Mouse (Mus musculus): ENCODE results near the gene Pls3. TPM values are rescaled to one million over a fixed set of nuclear protein-coding genes. Genes with fewer than 3 reads are reported as not detected.

Gene Pls3
- polyA plus RNA-seq, 1 experiment, result 67.3 TPM

GRCm38 (mm10) chrX:75834836-75835235, 40.1 kb downstream of the Pls3 start:
- TF ChIP-seq POLR2A (IDR thresholded peaks at IDR 0.05; ENCODE audit: insufficient read depth, low read length) (no peak), CTCF (IDR thresholded peaks at IDR 0.05; ENCODE audit: low read depth, low read length) (no peak), EP300 (IDR thresholded peaks at IDR 0.05; ENCODE audit: insufficient read depth, low read depth, low read length) (no peak)
- H3K27ac ChIP-seq (ENCODE audit: insufficient read depth, low read length), result no peak overlapping the region

GRCm38 (mm10) chrX:75834286-75834685, 40.7 kb downstream of the Pls3 start:
- H3K27ac ChIP-seq (ENCODE audit: insufficient read depth, low read length), result no peak overlapping the region
- H3K9ac ChIP-seq (ENCODE audit: low read depth, poor library complexity, severe bottlenecking), result no peak overlapping the region
- H3K9me3 ChIP-seq (replicated peaks; ENCODE audit: control insufficient read depth, insufficient read depth, low read length, poor library complexity, severe bottlenecking), result no peaks in the 10 kb centered on the region
- H3K4me1 ChIP-seq (ENCODE audit: control insufficient read depth, insufficient read depth, low read length), result peaks cover 2% of the 10 kb centered on the region
- no peak overlapping the region for H3K4me3 ChIP-seq (ENCODE audit: low read depth, low read length)
- no peaks in the 10 kb centered on the region for H3K36me3 ChIP-seq (ENCODE audit: control insufficient read depth, insufficient read depth, low read length, poor library complexity, severe bottlenecking)
- H3K27me3 ChIP-seq (ENCODE audit: control insufficient read depth, insufficient read depth, low read length, poor library complexity, severe bottlenecking), result no peaks in the 10 kb centered on the region
- TF ChIP-seq EP300 (IDR thresholded peaks at IDR 0.05; ENCODE audit: insufficient read depth, low read depth, low read length) (no peak), POLR2A (IDR thresholded peaks at IDR 0.05; ENCODE audit: insufficient read depth, low read length) (no peak)

More at GRCm38 (mm10) chrX:75834836-75835235, 40.1 kb downstream of the Pls3 start:
- Histone ChIP-seq H3K27me3 (ENCODE audit: control insufficient read depth, insufficient read depth, low read length, poor library complexity, severe bottlenecking) (no peaks in the 10 kb centered on the region), H3K36me3 (ENCODE audit: control insufficient read depth, insufficient read depth, low read length, poor library complexity, severe bottlenecking) (no peaks in the 10 kb centered on the region), H3K4me1 (ENCODE audit: control insufficient read depth, insufficient read depth, low read length) (peaks cover 2% of the 10 kb centered on the region), H3K9ac (ENCODE audit: low read depth, poor library complexity, severe bottlenecking) (no peak overlapping the region), H3K9me3 (replicated peaks; ENCODE audit: control insufficient read depth, insufficient read depth, low read length, poor library complexity, severe bottlenecking) (no peaks in the 10 kb centered on the region), H3K4me3 (ENCODE audit: low read depth, low read length) (no peak overlapping the region)

- H3K4me3 ChIP-seq (ENCODE audit: low read depth, low read length), result no peak overlapping the region
- no peak for TF ChIP-seq EP300 (IDR thresholded peaks at IDR 0.05; ENCODE audit: insufficient read depth, low read depth, low read length)
- no peak for TF ChIP-seq CTCF (IDR thresholded peaks at IDR 0.05; ENCODE audit: low read depth, low read length)
- TF ChIP-seq POLR2A (IDR thresholded peaks at IDR 0.05; ENCODE audit: insufficient read depth, low read length), result no peak
- no peak overlapping the region for H3K27ac ChIP-seq (ENCODE audit: insufficient read depth, low read length)
- no peaks in the 10 kb centered on the region for H3K27me3 ChIP-seq (ENCODE audit: control insufficient read depth, insufficient read depth, low read length, poor library complexity, severe bottlenecking)
- H3K9ac ChIP-seq (ENCODE audit: low read depth, poor library complexity, severe bottlenecking), result no peak overlapping the region
- H3K4me1 ChIP-seq (ENCODE audit: control insufficient read depth, insufficient read depth, low read length), result peaks cover 2% of the 10 kb centered on the region
- no peaks in the 10 kb centered on the region for H3K9me3 ChIP-seq (replicated peaks; ENCODE audit: control insufficient read depth, insufficient read depth, low read length, poor library complexity, severe bottlenecking)
- no peaks in the 10 kb centered on the region for H3K36me3 ChIP-seq (ENCODE audit: control insufficient read depth, insufficient read depth, low read length, poor library complexity, severe bottlenecking)
These were observed 41.9 kb downstream of the Pls3 start for GRCm38 (mm10) chrX:75833006-75833641.

GRCm38 (mm10) chrX:75829867-75830255, 45.1 kb downstream of the Pls3 start:
- no peak overlapping the region for H3K9ac ChIP-seq (ENCODE audit: low read depth, poor library complexity, severe bottlenecking)

GRCm38 (mm10) chrX:75829240-75829866, 45.6 kb downstream of the Pls3 start:
- H3K9me3 ChIP-seq (replicated peaks; ENCODE audit: control insufficient read depth, insufficient read depth, low read length, poor library complexity, severe bottlenecking), result no peaks in the 10 kb centered on the region
- peak overlapping the region; percentile 86 for H3K27ac ChIP-seq (ENCODE audit: insufficient read depth, low read length)
- no peaks in the 10 kb centered on the region for H3K27me3 ChIP-seq (ENCODE audit: control insufficient read depth, insufficient read depth, low read length, poor library complexity, severe bottlenecking)
- TF ChIP-seq POLR2A (IDR thresholded peaks at IDR 0.05; ENCODE audit: insufficient read depth, low read length) (no peak), CTCF (IDR thresholded peaks at IDR 0.05; ENCODE audit: low read depth, low read length) (no peak), EP300 (IDR thresholded peaks at IDR 0.05; ENCODE audit: insufficient read depth, low read depth, low read length) (no peak)
- H3K36me3 ChIP-seq (ENCODE audit: control insufficient read depth, insufficient read depth, low read length, poor library complexity, severe bottlenecking), result no peaks in the 10 kb centered on the region
- H3K9ac ChIP-seq (ENCODE audit: low read depth, poor library complexity, severe bottlenecking), result no peak overlapping the region
- peaks cover 2% of the 10 kb centered on the region for H3K4me1 ChIP-seq (ENCODE audit: control insufficient read depth, insufficient read depth, low read length)
- no peak overlapping the region for H3K4me3 ChIP-seq (ENCODE audit: low read depth, low read length)

More at GRCm38 (mm10) chrX:75829867-75830255, 45.1 kb downstream of the Pls3 start:
- peaks cover 2% of the 10 kb centered on the region for H3K4me1 ChIP-seq (ENCODE audit: control insufficient read depth, insufficient read depth, low read length)
- no peak for TF ChIP-seq POLR2A (IDR thresholded peaks at IDR 0.05; ENCODE audit: insufficient read depth, low read length)
- no peak for TF ChIP-seq CTCF (IDR thresholded peaks at IDR 0.05; ENCODE audit: low read depth, low read length)
- no peak for TF ChIP-seq EP300 (IDR thresholded peaks at IDR 0.05; ENCODE audit: insufficient read depth, low read depth, low read length)
- no peaks in the 10 kb centered on the region for H3K9me3 ChIP-seq (replicated peaks; ENCODE audit: control insufficient read depth, insufficient read depth, low read length, poor library complexity, severe bottlenecking)
- no peak overlapping the region for H3K4me3 ChIP-seq (ENCODE audit: low read depth, low read length)
- peak overlapping the region; percentile 67; the same call in 1 of the 2 replicates for H3K27ac ChIP-seq (ENCODE audit: insufficient read depth, low read length)
- H3K36me3 ChIP-seq (ENCODE audit: control insufficient read depth, insufficient read depth, low read length, poor library complexity, severe bottlenecking), result no peaks in the 10 kb centered on the region
- no peaks in the 10 kb centered on the region for H3K27me3 ChIP-seq (ENCODE audit: control insufficient read depth, insufficient read depth, low read length, poor library complexity, severe bottlenecking)

GRCm38 (mm10) chrX:75818647-75819271, 56.2 kb downstream of the Pls3 start:
- Histone ChIP-seq H3K27ac (ENCODE audit: insufficient read depth, low read length) (no peak overlapping the region), H3K36me3 (ENCODE audit: control insufficient read depth, insufficient read depth, low read length, poor library complexity, severe bottlenecking) (no peaks in the 10 kb centered on the region), H3K9me3 (replicated peaks; ENCODE audit: control insufficient read depth, insufficient read depth, low read length, poor library complexity, severe bottlenecking) (no peaks in the 10 kb centered on the region), H3K9ac (ENCODE audit: low read depth, poor library complexity, severe bottlenecking) (no peak overlapping the region), H3K27me3 (ENCODE audit: control insufficient read depth, insufficient read depth, low read length, poor library complexity, severe bottlenecking) (no peaks in the 10 kb centered on the region), H3K4me1 (ENCODE audit: control insufficient read depth, insufficient read depth, low read length) (no peaks in the 10 kb centered on the region), H3K4me3 (ENCODE audit: low read depth, low read length) (no peak overlapping the region)
- TF ChIP-seq EP300 (IDR thresholded peaks at IDR 0.05; ENCODE audit: insufficient read depth, low read depth, low read length), result no peak
